Mouse (Mus musculus): ENCODE measurements around the gene Cpm. TPM values are rescaled to one million over a fixed set of nuclear protein-coding genes. Genes with fewer than 3 reads are reported as not detected.
A peak's percentile ranks its signal among the peaks of the same experiment; 100 is the strongest.

The Cpm gene
- polyA plus RNA-seq, 1 experiment from 2014 or later, result 83.7 TPM

DNA sequence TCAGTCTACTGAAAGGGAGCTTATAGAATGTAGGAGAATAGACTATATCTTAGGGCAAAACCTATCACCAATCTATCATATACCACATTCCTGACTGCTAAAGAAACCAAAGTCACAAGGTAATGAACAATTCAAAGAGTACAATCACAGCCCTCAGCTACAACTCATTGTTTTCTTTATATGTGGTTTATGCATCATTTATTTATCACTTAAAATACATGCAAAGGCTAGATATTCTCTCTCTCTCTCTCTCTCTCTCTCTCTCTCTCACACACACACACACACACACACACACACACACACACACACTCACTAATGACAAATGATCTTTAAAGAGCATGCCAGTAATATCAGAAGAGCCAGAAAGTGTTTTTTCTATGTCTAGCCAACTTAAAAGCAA is 76.5 kb downstream of the Cpm start:
- Histone ChIP-seq H3K27ac (ENCODE audit: low read length) (no peak overlapping the region), H3K4me1 (replicated peaks; ENCODE audit: control insufficient read depth, insufficient read depth, low read length) (peaks cover 10% of the 10 kb centered on the region), H3K27me3 (ENCODE audit: control insufficient read depth, insufficient read depth, low read depth, low read length) (no peaks in the 10 kb centered on the region), H3K4me3 (ENCODE audit: low read length) (no peak overlapping the region), H3K36me3 (ENCODE audit: control insufficient read depth, insufficient read depth, low read length) (peaks cover 37% of the 10 kb centered on the region), H3K4me2 (ENCODE audit: low read depth, low read length) (no peak overlapping the region), H3K9me3 (ENCODE audit: control insufficient read depth, low read length) (no peaks in the 10 kb centered on the region), H3K9ac (ENCODE audit: low read length) (no peak overlapping the region)
- ATAC-seq (ENCODE audit: low read depth), result no peak

DNA sequence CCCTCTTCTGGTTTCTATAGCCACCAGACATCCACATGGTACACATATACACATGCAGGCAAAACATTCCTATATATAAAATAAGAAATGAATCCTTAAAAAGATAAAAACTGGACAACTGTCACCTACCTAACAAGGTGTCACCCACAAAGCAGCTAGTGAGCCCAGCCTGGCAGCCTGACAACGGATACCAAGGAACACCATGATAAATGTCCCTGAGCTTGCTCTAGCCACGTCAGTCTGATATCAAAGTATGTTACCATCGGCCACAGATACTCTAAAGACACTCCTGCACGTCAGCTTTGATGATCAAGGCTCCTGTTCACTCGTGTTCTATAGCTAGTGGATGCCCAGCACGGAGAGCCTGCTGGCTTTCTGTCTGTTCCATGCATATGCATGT is 77.1 kb downstream of the Cpm start:
- no peak overlapping the region for H3K27ac ChIP-seq (ENCODE audit: low read length)
- no peak for ATAC-seq (ENCODE audit: low read depth)
- peaks cover 37% of the 10 kb centered on the region for H3K36me3 ChIP-seq (ENCODE audit: control insufficient read depth, insufficient read depth, low read length)
- H3K4me2 ChIP-seq (ENCODE audit: low read depth, low read length), result no peak overlapping the region
- H3K4me3 ChIP-seq (ENCODE audit: low read length), result no peak overlapping the region
- H3K9ac ChIP-seq (ENCODE audit: low read length), result no peak overlapping the region
- no peaks in the 10 kb centered on the region for H3K27me3 ChIP-seq (ENCODE audit: control insufficient read depth, insufficient read depth, low read depth, low read length)
- H3K4me1 ChIP-seq (replicated peaks; ENCODE audit: control insufficient read depth, insufficient read depth, low read length), result peaks cover 15% of the 10 kb centered on the region
- WGBS, result 83% methylated on average over 6 of the region's 6 CpGs
- H3K9me3 ChIP-seq (ENCODE audit: control insufficient read depth, low read length), result no peaks in the 10 kb centered on the region

DNA sequence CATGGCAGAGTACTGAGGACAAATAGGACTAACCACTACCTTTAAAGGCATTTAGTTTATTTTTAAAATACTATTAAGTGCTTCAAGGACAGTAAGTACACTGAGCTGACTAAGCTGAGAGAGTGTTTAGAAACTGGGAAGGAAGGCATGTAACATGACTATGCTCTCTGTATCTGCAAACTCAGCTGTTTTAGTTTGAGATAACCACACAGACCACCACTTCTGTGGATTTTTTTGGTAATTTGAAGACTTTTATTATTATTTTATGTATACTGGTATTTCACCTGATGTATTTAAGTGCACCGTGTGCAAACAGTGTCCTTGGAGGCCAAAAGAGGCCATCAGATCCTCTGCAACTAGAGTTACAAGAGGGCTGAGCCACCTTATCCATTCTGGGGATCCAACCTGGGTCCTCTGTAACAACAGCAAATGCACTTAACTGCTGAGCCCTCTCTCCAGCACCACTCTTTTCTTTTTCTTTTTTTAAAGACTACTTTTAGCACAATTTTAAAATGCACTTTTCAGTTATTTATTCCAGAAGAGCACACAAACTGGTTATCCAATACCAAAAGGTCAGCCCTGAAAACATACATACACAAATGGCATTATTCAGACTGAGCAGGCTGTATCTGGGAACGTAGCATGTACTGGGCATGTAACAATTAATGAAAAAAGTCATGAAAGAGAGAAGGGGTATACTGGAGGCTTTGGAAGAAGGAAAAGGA is 78.0 kb downstream of the Cpm start:
- H3K9ac ChIP-seq (ENCODE audit: low read length), result no peak overlapping the region
- 86% methylated on average over 2 of the region's 2 CpGs for WGBS
- H3K4me3 ChIP-seq (ENCODE audit: low read length), result no peak overlapping the region
- no peaks in the 10 kb centered on the region for H3K27me3 ChIP-seq (ENCODE audit: control insufficient read depth, insufficient read depth, low read depth, low read length)
- H3K9me3 ChIP-seq (ENCODE audit: control insufficient read depth, low read length), result no peaks in the 10 kb centered on the region
- ATAC-seq (ENCODE audit: low read depth), result no peak
- H3K4me2 ChIP-seq (ENCODE audit: low read depth, low read length), result no peak overlapping the region
- no peak overlapping the region for H3K27ac ChIP-seq (ENCODE audit: low read length)
- H3K36me3 ChIP-seq (ENCODE audit: control insufficient read depth, insufficient read depth, low read length), result peaks cover 31% of the 10 kb centered on the region
- peaks cover 16% of the 10 kb centered on the region for H3K4me1 ChIP-seq (replicated peaks; ENCODE audit: control insufficient read depth, insufficient read depth, low read length)

DNA sequence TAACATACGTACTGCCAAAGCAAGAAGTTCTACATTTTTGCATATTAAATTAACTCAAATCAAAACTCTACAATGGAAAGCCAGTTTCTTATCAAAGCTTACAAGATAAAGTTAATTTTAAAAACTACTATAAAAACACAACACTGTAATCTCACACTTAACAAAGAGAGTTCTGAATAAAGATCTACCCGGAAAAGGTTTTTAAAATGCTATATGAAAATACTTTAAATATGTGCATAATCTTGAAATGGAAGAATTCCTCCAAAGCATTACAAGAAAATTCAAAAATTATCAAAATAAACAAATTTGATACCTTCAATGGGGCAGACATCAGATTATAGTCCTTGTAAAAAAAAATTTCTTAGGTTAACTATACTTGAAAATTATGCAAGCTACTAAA is 79.1 kb downstream of the Cpm start:
- H3K9ac ChIP-seq (ENCODE audit: low read length), result no peak overlapping the region
- H3K4me1 ChIP-seq (replicated peaks; ENCODE audit: control insufficient read depth, insufficient read depth, low read length), result peaks cover 16% of the 10 kb centered on the region
- WGBS, result 93% methylated on average over 2 of the region's 2 CpGs
- no peak overlapping the region for H3K27ac ChIP-seq (ENCODE audit: low read length)
- ATAC-seq (ENCODE audit: low read depth), result no peak
- no peaks in the 10 kb centered on the region for H3K27me3 ChIP-seq (ENCODE audit: control insufficient read depth, insufficient read depth, low read depth, low read length)
- H3K4me2 ChIP-seq (ENCODE audit: low read depth, low read length), result no peak overlapping the region
- peaks cover 25% of the 10 kb centered on the region for H3K36me3 ChIP-seq (ENCODE audit: control insufficient read depth, insufficient read depth, low read length)
- H3K4me3 ChIP-seq (ENCODE audit: low read length), result peak overlapping the region; percentile 99; the same call in 1 of the 2 replicates
- H3K9me3 ChIP-seq (ENCODE audit: control insufficient read depth, low read length), result no peaks in the 10 kb centered on the region

DNA sequence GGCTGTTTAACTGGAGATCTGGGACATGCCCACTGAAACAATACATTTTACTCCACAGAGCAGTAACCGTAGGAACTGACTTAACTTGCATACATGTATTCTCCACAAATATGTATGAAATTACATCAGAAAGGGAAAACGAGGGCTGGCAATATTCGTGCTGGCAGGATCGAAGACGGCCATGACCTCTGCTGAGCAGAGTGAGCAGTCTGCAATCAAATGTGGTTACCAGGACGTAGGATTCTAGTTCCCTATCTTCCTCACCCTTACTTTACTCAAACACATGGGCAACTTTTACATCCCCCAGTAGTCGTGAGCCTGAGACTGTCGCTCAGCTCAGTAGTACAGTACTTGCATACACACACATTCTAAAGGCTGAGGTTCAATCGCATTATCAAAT is 79.6 kb downstream of the Cpm start:
- H3K9ac ChIP-seq (ENCODE audit: low read length), result 0 out of 2 replicates have a peak overlapping the region, but pooled peaks have one; percentile 12
- H3K9me3 ChIP-seq (ENCODE audit: control insufficient read depth, low read length), result no peaks in the 10 kb centered on the region
- peaks cover 23% of the 10 kb centered on the region for H3K36me3 ChIP-seq (ENCODE audit: control insufficient read depth, insufficient read depth, low read length)
- H3K4me1 ChIP-seq (replicated peaks; ENCODE audit: control insufficient read depth, insufficient read depth, low read length), result peaks cover 16% of the 10 kb centered on the region
- no peak for ATAC-seq (ENCODE audit: low read depth)
- H3K4me3 ChIP-seq (ENCODE audit: low read length), result peak overlapping the region; percentile 99
- 73% methylated on average over 9 of the region's 9 CpGs for WGBS
- H3K27me3 ChIP-seq (ENCODE audit: control insufficient read depth, insufficient read depth, low read depth, low read length), result no peaks in the 10 kb centered on the region
- no peak overlapping the region for H3K27ac ChIP-seq (ENCODE audit: low read length)
- peak overlapping the region; percentile 65 for H3K4me2 ChIP-seq (ENCODE audit: low read depth, low read length)

DNA sequence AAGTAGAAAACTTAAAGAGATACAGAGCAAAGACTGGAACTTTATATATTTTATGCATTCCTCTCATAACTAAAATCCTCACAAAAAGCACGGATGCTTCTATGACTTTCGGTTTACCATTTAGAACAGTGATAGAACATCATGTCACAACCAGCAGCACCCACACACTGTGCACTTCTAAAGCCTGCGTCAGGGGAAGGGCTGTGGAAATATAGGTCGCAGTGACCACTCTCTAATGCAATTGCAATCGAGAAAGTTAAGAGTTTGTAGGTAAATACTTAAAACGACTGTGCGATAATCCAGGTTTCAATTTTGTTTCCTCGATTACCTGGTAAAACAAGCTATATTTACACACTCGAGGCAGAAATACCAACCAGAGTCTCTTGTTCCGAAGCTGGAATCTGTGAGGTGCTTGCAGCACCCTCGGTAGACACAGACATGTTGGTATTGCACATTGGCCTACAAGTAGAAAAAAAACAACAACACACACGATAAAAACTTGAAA is 80.1 kb downstream of the Cpm start:
- H3K36me3 ChIP-seq (ENCODE audit: control insufficient read depth, insufficient read depth, low read length), result peaks cover 23% of the 10 kb centered on the region
- peak overlapping the region; percentile 65 for H3K4me2 ChIP-seq (ENCODE audit: low read depth, low read length)
- no peaks in the 10 kb centered on the region for H3K9me3 ChIP-seq (ENCODE audit: control insufficient read depth, low read length)
- no peak for ATAC-seq (ENCODE audit: low read depth)
- H3K27me3 ChIP-seq (ENCODE audit: control insufficient read depth, insufficient read depth, low read depth, low read length), result no peaks in the 10 kb centered on the region
- H3K4me3 ChIP-seq (ENCODE audit: low read length), result peak overlapping the region; percentile 99
- peak overlapping the region; percentile 100 for H3K9ac ChIP-seq (ENCODE audit: low read length)
- H3K27ac ChIP-seq (ENCODE audit: low read length), result no peak overlapping the region
- peaks cover 16% of the 10 kb centered on the region for H3K4me1 ChIP-seq (replicated peaks; ENCODE audit: control insufficient read depth, insufficient read depth, low read length)
- WGBS, result 28% methylated on average over 12 of the region's 12 CpGs

DNA sequence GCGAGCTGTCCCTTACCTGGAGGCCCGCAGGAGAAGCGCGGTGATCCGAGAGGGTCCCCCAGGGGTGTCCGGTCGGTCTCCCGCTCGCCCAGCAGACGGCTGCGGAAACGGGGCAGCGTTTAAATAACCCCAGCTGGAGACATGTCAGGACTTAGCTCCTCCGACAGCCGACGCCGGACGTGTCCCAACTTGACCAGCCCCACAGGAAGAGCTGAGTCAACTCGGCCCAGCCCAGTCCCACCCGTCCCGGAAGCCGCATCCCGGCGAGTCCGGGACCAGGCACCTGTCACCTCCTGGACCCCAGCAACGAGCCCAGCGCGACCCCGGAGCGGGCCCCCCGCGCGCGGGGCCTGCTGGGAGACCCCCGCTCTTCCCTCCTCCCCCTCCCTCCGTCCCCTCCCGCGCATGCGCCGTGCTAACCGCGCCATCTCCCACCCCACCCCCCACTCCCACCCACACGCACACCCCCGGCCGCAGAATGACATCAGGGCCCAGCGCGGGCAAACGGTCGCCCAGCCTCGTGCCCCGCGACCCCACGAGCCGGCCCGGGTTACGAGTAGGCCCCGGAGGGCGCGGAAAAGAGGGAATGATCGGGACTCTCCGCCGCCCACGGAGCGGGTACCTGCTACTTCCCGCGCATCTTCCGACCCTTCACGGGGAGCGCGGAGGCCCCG is 80.8 kb downstream of the Cpm start:
- ATAC-seq (ENCODE audit: low read depth), result peak; percentile 84
- peaks cover 16% of the 10 kb centered on the region for H3K4me1 ChIP-seq (replicated peaks; ENCODE audit: control insufficient read depth, insufficient read depth, low read length)
- peak overlapping the region; percentile 99 for H3K4me3 ChIP-seq (ENCODE audit: low read length)
- H3K4me2 ChIP-seq (ENCODE audit: low read depth, low read length), result peak overlapping the region; percentile 65
- H3K36me3 ChIP-seq (ENCODE audit: control insufficient read depth, insufficient read depth, low read length), result peaks cover 17% of the 10 kb centered on the region; the same call in 1 of the 2 replicates
- no peaks in the 10 kb centered on the region for H3K9me3 ChIP-seq (ENCODE audit: control insufficient read depth, low read length)
- H3K27ac ChIP-seq (ENCODE audit: low read length), result peak overlapping the region; percentile 98
- peak overlapping the region; percentile 100 for H3K9ac ChIP-seq (ENCODE audit: low read length)
- H3K27me3 ChIP-seq (ENCODE audit: control insufficient read depth, insufficient read depth, low read depth, low read length), result no peaks in the 10 kb centered on the region
- under 1% methylated on average over 54 of the region's 71 CpGs for WGBS

DNA sequence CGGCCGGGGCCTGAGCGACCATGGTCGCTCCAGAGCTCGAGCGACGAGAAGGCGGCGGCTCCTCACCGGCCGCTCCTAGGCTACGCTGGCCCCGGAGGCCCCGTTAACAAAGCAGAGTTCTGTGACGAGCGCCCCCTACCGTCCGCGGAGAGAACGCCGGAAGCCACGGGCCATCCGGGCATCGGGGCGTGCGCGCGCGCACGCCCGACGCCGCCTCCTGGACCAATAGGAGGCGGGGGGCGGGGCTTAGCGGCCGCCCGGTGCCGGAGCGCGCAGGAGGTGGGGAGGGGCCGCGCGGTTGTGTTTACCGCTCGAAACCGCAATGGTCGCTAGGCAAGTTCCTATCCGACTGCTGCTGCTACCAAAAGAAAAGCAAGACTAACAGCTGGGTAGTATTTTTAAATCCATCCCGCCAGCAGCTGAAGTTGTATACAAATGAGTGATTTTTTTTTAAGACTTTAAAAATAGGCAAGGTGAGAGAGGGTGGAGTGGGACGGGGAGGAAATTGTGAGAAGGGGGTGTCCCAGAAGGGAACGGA is 81.4 kb downstream of the Cpm start, which contains the start of gene Mdm2:
TSS of gene Mdm2 (minus strand) at position 155 of the 538 bp plus-strand sequence.
- peak; percentile 89 for ATAC-seq (ENCODE audit: low read depth)
- WGBS, result under 1% methylated on average over 51 of the region's 52 CpGs
- peak within 1 kb of the TSS; percentile 98 for H3K27ac ChIP-seq (ENCODE audit: low read length)

DNA sequence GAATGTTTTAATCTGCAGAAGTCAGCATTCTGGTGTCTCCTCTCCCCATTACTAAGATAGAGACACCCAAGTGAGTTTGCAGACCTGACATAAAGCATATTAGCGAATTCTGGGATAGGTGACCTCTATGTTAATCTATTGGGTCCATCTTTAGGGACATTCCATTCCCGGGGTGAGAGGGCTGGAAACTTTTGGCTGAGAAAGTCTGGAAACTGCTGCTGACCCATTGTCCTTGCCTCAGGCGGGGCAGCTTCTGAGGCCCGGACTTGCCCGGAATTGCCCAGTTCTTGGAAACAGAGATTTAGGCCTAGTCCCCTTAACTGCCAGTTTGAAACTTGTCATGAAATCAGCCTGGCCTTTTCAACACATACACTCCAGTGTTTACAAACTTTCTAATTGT is 82.1 kb downstream of the Cpm start:
- WGBS, result 61% methylated on average over 5 of the region's 5 CpGs
- Histone ChIP-seq H3K27ac (ENCODE audit: low read length) (no peak overlapping the region), H3K36me3 (ENCODE audit: control insufficient read depth, insufficient read depth, low read length) (peaks cover 12% of the 10 kb centered on the region; the same call in 1 of the 2 replicates), H3K4me3 (ENCODE audit: low read length) (peak overlapping the region; percentile 99), H3K4me2 (ENCODE audit: low read depth, low read length) (peak overlapping the region; percentile 74), H3K9me3 (ENCODE audit: control insufficient read depth, low read length) (no peaks in the 10 kb centered on the region), H3K4me1 (replicated peaks; ENCODE audit: control insufficient read depth, insufficient read depth, low read length) (peaks cover 15% of the 10 kb centered on the region), H3K27me3 (ENCODE audit: control insufficient read depth, insufficient read depth, low read depth, low read length) (no peaks in the 10 kb centered on the region), H3K9ac (ENCODE audit: low read length) (peak overlapping the region; percentile 40; the same call in 1 of the 2 replicates)
- ATAC-seq (ENCODE audit: low read depth), result no peak

More for the DNA sequence above, 81.4 kb downstream of the Cpm start, which contains the start of gene Mdm2:
- Histone ChIP-seq H3K4me1 (replicated peaks; ENCODE audit: control insufficient read depth, insufficient read depth, low read length) (peaks cover 16% of the 10 kb centered on the region), H3K9ac (ENCODE audit: low read length) (peak within 1 kb of the TSS; percentile 100), H3K27me3 (ENCODE audit: control insufficient read depth, insufficient read depth, low read depth, low read length) (no peaks in the 10 kb centered on the region), H3K4me3 (ENCODE audit: low read length) (peak within 1 kb of the TSS; percentile 99), H3K4me2 (ENCODE audit: low read depth, low read length) (peak within 1 kb of the TSS; percentile 74), H3K9me3 (ENCODE audit: control insufficient read depth, low read length) (no peaks in the 10 kb centered on the region), H3K36me3 (ENCODE audit: control insufficient read depth, insufficient read depth, low read length) (peaks cover 15% of the 10 kb centered on the region; the same call in 1 of the 2 replicates)

Measured in lung, embryonic 16.5 days (tissue).